Mouse (Mus musculus) MEL (cell line): ENCODE measurements at regions not wholly inside any gene's neighbourhood (a gene's known extent, or its start where the extent isn't known, plus 50 kb on each side); places are given as distances from the start of the nearest gene placed in this dataset.

Source experiments
- DNase-seq: peaks from one replicate; pipeline ENCODE4 v3.0.0; 2011; ENCODE audit warnings: low read depth, low spot score
- H3K27ac ChIP-seq: 2 replicates; pipeline ENCODE4 v1.5.1; 2012; ENCODE audit warnings: low read depth, mild to moderate bottlenecking, control low read depth, low read length, moderate library complexity; ENCODE audit not compliant: control insufficient read depth
- H3K27me3 ChIP-seq, 2 experiments: fragments of 150-350 bp in 1 of 2; sonication (generic) in 1 of 2; 2 replicates each; pipeline ENCODE4 v1.6.1; 2012; ENCODE audit warnings: low read length in 2 of 2, mild to moderate bottlenecking in 2 of 2, improper control_type of control experiment in 1 of 2, moderate library complexity in 1 of 2; ENCODE audit not compliant: insufficient read depth in 2 of 2, control insufficient read depth in 1 of 2
- H3K36me3 ChIP-seq, 2 experiments: 2 replicates each; pipeline ENCODE4 v1.6.1; 2012 to 2014; ENCODE audit warnings: low read length in 2 of 2, improper control_type of control experiment in 1 of 2, inconsistent platforms in 1 of 2, mild to moderate bottlenecking in 1 of 2; ENCODE audit not compliant: insufficient read depth in 2 of 2, control insufficient read depth in 1 of 2
- H3K4me1 ChIP-seq, 2 experiments: fragments of 150-350 bp in 1 of 2; sonication (generic) in 1 of 2; 2 replicates each; pipeline ENCODE4 v1.6.1; 2012; ENCODE audit warnings: low read length in 2 of 2, improper control_type of control experiment in 1 of 2, mild to moderate bottlenecking in 1 of 2; ENCODE audit not compliant: insufficient read depth in 2 of 2, control insufficient read depth in 1 of 2
- H3K4me3 ChIP-seq, 2 experiments: fragments of 150-350 bp in 1 of 2; sonication (generic) in 1 of 2; 2 replicates each; pipeline ENCODE4 v1.5.1; 2012; ENCODE audit warnings: low read depth in 2 of 2, low read length in 2 of 2, mild to moderate bottlenecking in 2 of 2, moderate library complexity in 2 of 2, control low read depth in 1 of 2, improper control_type of control experiment in 1 of 2; ENCODE audit not compliant: control insufficient read depth in 1 of 2, insufficient read depth in 1 of 2
- H3K79me2 ChIP-seq: 2 replicates; pipeline ENCODE4 v1.6.1; 2012; ENCODE audit warnings: mild to moderate bottlenecking, low read length, moderate library complexity; ENCODE audit not compliant: control insufficient read depth, poor library complexity, insufficient read depth
- H3K9ac ChIP-seq: 2 replicates; pipeline ENCODE4 v1.6.1; 2012; ENCODE audit warnings: low read depth, mild to moderate bottlenecking, control low read depth, low read length, moderate library complexity; ENCODE audit not compliant: control insufficient read depth, poor library complexity, severe bottlenecking
- H3K9me3 ChIP-seq: fragments of 150-350 bp; sonication (generic); replicated peaks from 2 replicates; pipeline ENCODE4 v1.6.1; 2012; ENCODE audit warnings: mild to moderate bottlenecking, low read length, improper control_type of control experiment, moderate library complexity; ENCODE audit not compliant: insufficient read depth
- BHLHE40 ChIP-seq: IDR thresholded peaks from 2 replicates; pipeline ENCODE4 v1.6.1; 2012; ENCODE audit warnings: low read depth, mild to moderate bottlenecking, inconsistent platforms, low read length, improper control_type of control experiment, borderline replicate concordance
- CHD1 ChIP-seq: IDR thresholded peaks from 2 replicates; pipeline ENCODE4 v1.6.1; 2012; ENCODE audit warnings: low read depth, mild to moderate bottlenecking, inconsistent platforms, low read length, improper control_type of control experiment
- CTCF ChIP-seq, 3 experiments: IDR thresholded peaks in 2 of 3; conservative IDR thresholded peaks in 1 of 3; 2 replicates each; pipeline ENCODE4 v1.5.1; 2011 to 2012; ENCODE audit warnings: low read length in 3 of 3, low read depth in 2 of 3, mild to moderate bottlenecking in 2 of 3, improper control_type of control experiment in 1 of 3, inconsistent platforms in 1 of 3, mixed read lengths in 1 of 3, moderate library complexity in 1 of 3; ENCODE audit not compliant: control insufficient read depth in 1 of 3, insufficient read depth in 1 of 3, poor library complexity in 1 of 3, severe bottlenecking in 1 of 3
- E2F4 ChIP-seq: IDR thresholded peaks from 2 replicates; pipeline ENCODE4 v1.6.1; 2011; ENCODE audit warnings: low read depth, low read length, improper control_type of control experiment, borderline replicate concordance
- HCFC1 ChIP-seq: IDR thresholded peaks from 2 replicates; pipeline ENCODE4 v1.6.1; 2012; ENCODE audit warnings: low read depth, mild to moderate bottlenecking, inconsistent platforms, low read length, improper control_type of control experiment, moderate library complexity
- KAT2A ChIP-seq: conservative IDR thresholded peaks from 2 replicates; pipeline ENCODE4 v1.6.1; 2012; ENCODE audit warnings: low read depth, low read length, improper control_type of control experiment, inconsistent platforms
- MAFK ChIP-seq: IDR thresholded peaks from 2 replicates; pipeline ENCODE4 v1.6.1; 2011; ENCODE audit warnings: low read depth, mild to moderate bottlenecking, low read length, improper control_type of control experiment, borderline replicate concordance
- MAX ChIP-seq: IDR thresholded peaks from 2 replicates; pipeline ENCODE4 v1.6.1; 2011; ENCODE audit warnings: low read length, improper control_type of control experiment
- MEF2A ChIP-seq: IDR thresholded peaks from 2 replicates; pipeline ENCODE4 v1.6.1; 2014; ENCODE audit warnings: low read depth, mild to moderate bottlenecking, inconsistent platforms, low read length, improper control_type of control experiment; ENCODE audit not compliant: poor library complexity, insufficient replicate concordance, severe bottlenecking; ENCODE audit errors: extremely low read depth
- NRF1 ChIP-seq: IDR thresholded peaks from 2 replicates; pipeline ENCODE4 v1.6.1; 2014; ENCODE audit warnings: low read depth, mild to moderate bottlenecking, inconsistent platforms, low read length, improper control_type of control experiment, moderate library complexity; ENCODE audit not compliant: poor library complexity, insufficient read depth, severe bottlenecking
- POLR2A ChIP-seq, 2 experiments: IDR thresholded peaks; 2 replicates each; pipeline ENCODE4 v1.6.1; 2011 to 2012; ENCODE audit warnings: low read length in 2 of 2, mild to moderate bottlenecking in 2 of 2, control low read depth in 1 of 2, improper control_type of control experiment in 1 of 2, low read depth in 1 of 2, moderate library complexity in 1 of 2; ENCODE audit not compliant: control insufficient read depth in 1 of 2, insufficient read depth in 1 of 2, poor library complexity in 1 of 2
- RAD21 ChIP-seq: IDR thresholded peaks from 2 replicates; pipeline ENCODE4 v1.6.1; 2011; ENCODE audit warnings: mild to moderate bottlenecking, low read depth, low read length, improper control_type of control experiment
- RCOR1 ChIP-seq: IDR thresholded peaks from 2 replicates; pipeline ENCODE4 v1.6.1; 2012; ENCODE audit warnings: low read depth, mild to moderate bottlenecking, inconsistent platforms, low read length, improper control_type of control experiment
- SIN3A ChIP-seq: IDR thresholded peaks from 2 replicates; pipeline ENCODE4 v1.6.1; 2012; ENCODE audit warnings: low read length, improper control_type of control experiment, inconsistent platforms
- TAL1 ChIP-seq: IDR thresholded peaks from 2 replicates; pipeline ENCODE4 v1.6.1; 2012; ENCODE audit warnings: mild to moderate bottlenecking, inconsistent platforms, low read length, moderate library complexity, mixed read lengths
- TBP ChIP-seq: IDR thresholded peaks from 2 replicates; pipeline ENCODE4 v1.8.0; 2011; ENCODE audit warnings: low read depth, low read length, improper control_type of control experiment
- TCF12 ChIP-seq: IDR thresholded peaks from 2 replicates; pipeline ENCODE4 v1.6.1; 2014; ENCODE audit warnings: low read depth, mild to moderate bottlenecking, inconsistent platforms, low read length, improper control_type of control experiment, moderate library complexity
- UBTF ChIP-seq: IDR thresholded peaks from 2 replicates; pipeline ENCODE4 v1.6.1; 2012; ENCODE audit warnings: low read depth, mild to moderate bottlenecking, inconsistent platforms, low read length, improper control_type of control experiment, moderate library complexity, borderline replicate concordance; ENCODE audit not compliant: insufficient read depth
- USF1 ChIP-seq: IDR thresholded peaks from 2 replicates; pipeline ENCODE4 v1.6.1; 2014; ENCODE audit warnings: low read depth, mild to moderate bottlenecking, inconsistent platforms, low read length, improper control_type of control experiment, moderate library complexity
- USF2 ChIP-seq, 2 experiments: IDR thresholded peaks; 2 replicates each; pipeline ENCODE4 v1.6.1; 2011 to 2012; ENCODE audit warnings: improper control_type of control experiment in 2 of 2, low read length in 2 of 2, borderline replicate concordance in 1 of 2, inconsistent platforms in 1 of 2, low read depth in 1 of 2, mild to moderate bottlenecking in 1 of 2; ENCODE audit not compliant: insufficient read depth in 1 of 2
- ZNF384 ChIP-seq: IDR thresholded peaks from 2 replicates; pipeline ENCODE4 v1.6.1; 2012; ENCODE audit warnings: low read depth, mild to moderate bottlenecking, inconsistent platforms, low read length, improper control_type of control experiment

DNA sequence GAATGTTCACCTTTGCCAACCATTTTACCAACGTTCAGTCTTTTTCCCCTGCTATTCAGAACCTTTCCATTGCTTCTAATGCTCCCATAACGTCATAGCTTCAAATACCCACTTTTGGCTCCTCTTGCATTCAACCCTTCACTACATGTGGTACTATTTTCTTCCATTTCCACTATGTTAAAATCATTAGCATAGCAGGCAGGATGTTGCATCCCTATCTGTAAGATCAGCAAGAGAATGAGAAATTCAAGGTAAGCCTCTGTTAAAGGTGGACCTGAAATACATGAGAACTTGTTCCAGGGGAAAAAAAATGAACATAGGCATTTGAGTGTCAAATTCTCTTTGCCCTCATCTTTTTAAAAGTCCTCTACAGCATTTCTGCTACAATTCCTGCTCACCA lies 1284.7 kb upstream of the Gm7489 start:
- Histone ChIP-seq H3K79me2 (no peaks in the 10 kb centered on the region), H3K36me3 (no peaks in the 10 kb centered on the region), H3K4me1 (no peaks in the 10 kb centered on the region), H3K27me3 (no peaks in the 10 kb centered on the region), H3K27ac (no peak overlapping the region)
- no peak for DNase-seq
- no peak for TF ChIP-seq CHD1
- TF ChIP-seq MAX = no peak
- TF ChIP-seq E2F4 = no peak
- TF ChIP-seq, all 39 proteins: peak for 0
- no peak overlapping the region for H3K9ac ChIP-seq
- no peaks in the 10 kb centered on the region for H3K9me3 ChIP-seq
- H3K4me3 ChIP-seq = no peak overlapping the region

DNA sequence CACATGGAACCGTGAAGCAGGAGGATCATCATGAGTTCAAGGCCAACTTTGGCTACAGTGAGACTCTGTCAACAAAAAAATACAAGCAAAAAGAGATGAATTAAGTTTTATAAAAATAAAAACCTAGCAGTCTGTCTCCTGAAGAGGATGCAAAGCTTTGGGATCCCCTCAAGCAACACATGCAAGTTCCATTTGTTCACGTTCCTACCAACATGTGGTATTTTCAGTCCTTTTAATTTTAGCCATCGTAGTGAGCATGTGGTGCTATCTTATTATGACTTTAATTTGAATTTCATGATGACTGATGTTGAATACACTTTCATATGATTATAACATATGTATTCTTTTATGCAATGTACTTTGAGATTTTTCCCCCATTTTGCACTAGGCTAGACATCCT lies 1244.9 kb upstream of the Gm7489 start:
- Histone ChIP-seq H3K4me3 (no peak overlapping the region), H3K27ac (no peak overlapping the region), H3K79me2 (no peaks in the 10 kb centered on the region), H3K4me1 (no peaks in the 10 kb centered on the region), H3K9me3 (no peaks in the 10 kb centered on the region), H3K27me3 (peaks cover 0 to 1% of the 10 kb centered on the region in 2 experiments; a peak in 1 of 4 replicates), H3K9ac (no peak overlapping the region), H3K36me3 (no peaks in the 10 kb centered on the region)
- no peak for TF ChIP-seq MAFK
- no peak for DNase-seq

DNA sequence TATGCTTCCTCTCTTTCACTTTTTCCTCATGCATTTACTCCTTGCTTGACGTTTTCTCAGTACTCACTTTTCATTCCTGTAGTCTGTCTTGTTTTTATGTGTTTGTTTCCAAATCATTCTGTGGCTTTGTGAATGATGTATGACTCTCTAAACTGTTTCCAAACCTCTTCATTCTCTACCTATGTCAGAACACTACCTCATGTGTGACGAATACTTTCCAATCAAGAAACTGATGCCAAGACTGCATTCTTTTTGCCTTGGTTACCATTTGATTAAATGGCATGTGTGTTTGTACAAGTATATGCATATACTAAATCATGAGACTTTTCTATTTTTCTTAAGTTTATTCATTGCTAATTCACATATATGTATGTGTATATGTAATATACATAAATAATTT lies 1238.7 kb upstream of the Gm7489 start:
- no peak overlapping the region for H3K27ac ChIP-seq

GRCm38 (mm10) chr15:52657916-52658315 lies 1226.8 kb upstream of the Gm7489 start:
- no peaks in the 10 kb centered on the region for H3K36me3 ChIP-seq
- no peak overlapping the region for H3K9ac ChIP-seq
- no peak for DNase-seq
- no peak overlapping the region for H3K4me3 ChIP-seq
- H3K9me3 ChIP-seq = no peaks in the 10 kb centered on the region
- H3K79me2 ChIP-seq = no peaks in the 10 kb centered on the region
- peaks cover 0 to 3% of the 10 kb centered on the region in 2 experiments; a peak in 1 of 4 replicates for H3K27me3 ChIP-seq
- H3K4me1 ChIP-seq = no peaks in the 10 kb centered on the region
- no peak overlapping the region for H3K27ac ChIP-seq
- TF ChIP-seq TBP = no peak
- no peak for TF ChIP-seq UBTF
- TF ChIP-seq USF2 (IDR thresholded peaks at IDR 0.05; ENCODE audit: borderline replicate concordance in 1 of 2, insufficient read depth in 1 of 2, low read depth in 1 of 2, low read length in 2 of 2) = no peak
- TF ChIP-seq POLR2A (IDR thresholded peaks at IDR 0.05; ENCODE audit: control insufficient read depth in 1 of 2, insufficient read depth in 1 of 2, low read depth in 1 of 2, low read length in 2 of 2, poor library complexity in 1 of 2) = no peak
- no peak for TF ChIP-seq USF1
- TF ChIP-seq KAT2A = no peak
- no peak for TF ChIP-seq RAD21
- TF ChIP-seq TAL1 = no peak
- TF ChIP-seq CHD1 = no peak
- no peak for TF ChIP-seq TCF12
- TF ChIP-seq ZNF384 = no peak
- no peak for TF ChIP-seq MEF2A
- no peak for TF ChIP-seq CTCF (IDR thresholded peaks at IDR 0.05 in 2 of 3, conservative IDR thresholded peaks at IDR 0.05 in 1 of 3; ENCODE audit: control insufficient read depth in 1 of 3, insufficient read depth in 1 of 3, low read depth in 2 of 3, low read length in 3 of 3, poor library complexity in 1 of 3, severe bottlenecking in 1 of 3)
- no peak for TF ChIP-seq NRF1
- TF ChIP-seq HCFC1 = no peak
- no peak for TF ChIP-seq RCOR1
- no peak for TF ChIP-seq E2F4

More for the DNA sequence above, 1238.7 kb upstream of the Gm7489 start:
- Histone ChIP-seq H3K36me3 (no peaks in the 10 kb centered on the region), H3K4me1 (no peaks in the 10 kb centered on the region)
- TF ChIP-seq TBP (no peak), SIN3A (no peak), BHLHE40 (no peak)
- TF ChIP-seq, all 39 proteins: peak for 0
- peaks cover 0 to 1% of the 10 kb centered on the region in 2 experiments; a peak in 1 of 4 replicates for H3K27me3 ChIP-seq
- no peaks in the 10 kb centered on the region for H3K79me2 ChIP-seq
- H3K9ac ChIP-seq = no peak overlapping the region
- no peaks in the 10 kb centered on the region for H3K9me3 ChIP-seq
- H3K4me3 ChIP-seq = no peak overlapping the region
- no peak for DNase-seq
